30 mouse cellular contexts compared by ENCODE assay signal in the genomic region with DNA sequence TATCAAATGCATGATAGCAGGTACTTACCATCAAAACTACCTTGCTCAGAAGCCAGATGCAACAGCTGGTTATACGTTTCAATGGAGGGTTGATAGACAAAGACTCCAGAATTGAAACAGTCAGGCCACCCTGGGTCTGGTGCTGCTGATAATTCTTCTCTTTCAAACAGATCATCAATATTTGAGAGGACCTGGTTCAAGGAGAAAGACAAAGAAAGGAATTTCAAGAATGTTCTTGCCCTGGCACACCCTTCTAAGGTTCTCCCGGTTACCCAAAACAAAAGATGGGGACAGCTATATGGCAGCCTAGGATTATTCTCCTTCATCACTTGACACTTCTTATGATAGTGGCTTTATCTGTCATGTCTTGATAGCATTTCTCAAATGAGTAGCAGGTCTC. TPM values are rescaled to one million over a fixed set of nuclear protein-coding genes. Genes with fewer than 3 reads are reported as not detected.
DNase-seq lines count a peak whose midpoint lies in the region; ATAC-seq and TF ChIP-seq lines count a peak whose summit lies in the region.
"Had no signal": no experiment of that assay in that cellular context is flagged by ENCODE, and none has a peak within 500 bp of the region (broad histone marks: within the 10 kb centered on the region; RNA-seq: fewer than 3 reads in every experiment).

No protein-coding gene starts in this region.

- peak overlapping the region; percentile 87 for H3K27ac ChIP-seq in heart, embryonic 12.5 days (ENCODE audit: poor library complexity, severe bottlenecking)
- no peak overlapping the region for H3K27ac ChIP-seq in heart, adult 2 months
- H3K27ac ChIP-seq in heart, embryonic 15.5 days = peak overlapping the region; percentile 85
- H3K27ac ChIP-seq: embryonic facial prominence, embryonic 10.5 days; embryonic facial prominence, embryonic 13.5 days; forebrain, embryonic 12.5 days; forebrain, embryonic 15.5 days; hindbrain, embryonic 14.5 days; hindbrain, postnatal 0 days; kidney, postnatal 0 days had no signal

- no peaks in the 10 kb centered on the region for H3K27me3 ChIP-seq in heart, embryonic 12.5 days (replicated peaks)
- H3K27me3 ChIP-seq in heart, adult 2 months (ENCODE audit: control insufficient read depth, insufficient read depth, low read length) = no peaks in the 10 kb centered on the region
- H3K27me3 ChIP-seq in heart, embryonic 15.5 days = no peaks in the 10 kb centered on the region
- H3K27me3 ChIP-seq: embryonic facial prominence, embryonic 13.5 days; forebrain, embryonic 12.5 days; forebrain, embryonic 15.5 days; Patski had no signal

- no peak for TF ChIP-seq POLR2A in heart, adult 2 months (IDR thresholded peaks at IDR 0.05; ENCODE audit: insufficient read depth, low read depth, low read length)

- DNase-seq in heart, adult 11 months = peak; percentile 43
- DNase-seq in heart, adult 9 months (ENCODE audit: low spot score in 2 of 2) = no peak
- no peak for DNase-seq in heart, adult 2 months
- DNase-seq in heart, postnatal 10 days = no peak
- DNase-seq in ES-CJ7 (ENCODE audit: low read depth, low spot score) = peak; percentile 31
- no peak for DNase-seq in spleen, postnatal 36 days (ENCODE audit: low spot score in 2 of 2)
- DNase-seq: adrenal gland, adult 8-10 months; adrenal gland, postnatal 25 days; cerebellum, adult 11-12 months; cerebellum, adult 8-10 months; cerebellum, postnatal 10 days; cerebellum, postnatal 36 days; embryo, embryonic 11 days; gastrocnemius, postnatal 36 days; kidney, adult 2 months had no signal

- intact Hi-C loops in heart, adult 2 months (cut with DNase I) = loop anchor here (5.0 to 10.0 kb wide), 4 partner anchors 78 to 526 kb away; a partner anchor contains a TSS
- intact Hi-C loops in heart, postnatal 10 days (cut with DNase I) = loop anchor here (5.0 to 10.0 kb wide), 2 partner anchors 68 to 526 kb away; a partner anchor contains a TSS

- no peaks in the 10 kb centered on the region for H3K9me3 ChIP-seq in heart, embryonic 12.5 days (replicated peaks)
- no peaks in the 10 kb centered on the region for H3K9me3 ChIP-seq in heart, embryonic 15.5 days (replicated peaks)
- H3K9me3 ChIP-seq: embryonic facial prominence, embryonic 10.5 days; embryonic facial prominence, embryonic 13.5 days; forebrain, embryonic 12.5 days; forebrain, embryonic 15.5 days had no signal

- 39% methylated on average over 2 of the region's 2 CpGs for WGBS in heart, embryonic 12.5 days
- 74% methylated on average over 2 of the region's 2 CpGs for WGBS in heart, adult 2 months
- 36% methylated on average over 2 of the region's 2 CpGs for WGBS in heart, embryonic 15.5 days

- no peak for TF ChIP-seq EP300 in heart, adult 2 months (IDR thresholded peaks at IDR 0.05; ENCODE audit: insufficient read depth, low read depth, low read length)

- 0 out of 2 replicates have a peak overlapping the region, but pooled peaks have one; percentile 41 for H3K9ac ChIP-seq in heart, embryonic 12.5 days
- H3K9ac ChIP-seq in heart, adult 2 months (ENCODE audit: low read depth, low read length) = no peak overlapping the region
- H3K9ac ChIP-seq in heart, embryonic 15.5 days = no peak overlapping the region
- H3K9ac ChIP-seq: embryonic facial prominence, embryonic 13.5 days; forebrain, embryonic 12.5 days; forebrain, embryonic 15.5 days; hindbrain, embryonic 14.5 days had no signal

- H3K4me3 ChIP-seq in heart, embryonic 12.5 days = 0 out of 2 replicates have a peak overlapping the region, but pooled peaks have one; percentile 12
- no peak overlapping the region for H3K4me3 ChIP-seq in heart, adult 2 months
- H3K4me3 ChIP-seq in heart, embryonic 15.5 days = no peak overlapping the region
- H3K4me3 ChIP-seq: embryonic facial prominence, embryonic 10.5 days; embryonic facial prominence, embryonic 13.5 days; erythroblast, embryonic 14.5 days; forebrain, embryonic 12.5 days; forebrain, embryonic 15.5 days had no signal

- peaks cover 55% of the 10 kb centered on the region for H3K4me1 ChIP-seq in heart, embryonic 12.5 days (replicated peaks)
- H3K4me1 ChIP-seq in heart, adult 2 months (ENCODE audit: control insufficient read depth, insufficient read depth, low read length) = peaks cover 3% of the 10 kb centered on the region
- peaks cover 43% of the 10 kb centered on the region for H3K4me1 ChIP-seq in heart, embryonic 15.5 days (replicated peaks)

- H3K36me3 ChIP-seq in heart, embryonic 12.5 days = peaks cover 48% of the 10 kb centered on the region
- peaks cover 23% of the 10 kb centered on the region for H3K36me3 ChIP-seq in heart, adult 2 months (ENCODE audit: control insufficient read depth, insufficient read depth, low read length)
- peaks cover 31% of the 10 kb centered on the region for H3K36me3 ChIP-seq in heart, embryonic 15.5 days
- H3K36me3 ChIP-seq: forebrain, embryonic 12.5 days; G1E had no signal

- peaks cover 4% of the 10 kb centered on the region for H3K79me2 ChIP-seq in heart, adult 2 months (replicated peaks; ENCODE audit: control insufficient read depth, insufficient read depth, low read length)

- H3K4me2 ChIP-seq in heart, embryonic 12.5 days = peak overlapping the region; percentile 56
- H3K4me2 ChIP-seq in heart, embryonic 15.5 days = peak overlapping the region; percentile 7; the same call in 1 of the 2 replicates
- H3K4me2 ChIP-seq: embryonic facial prominence, embryonic 13.5 days; forebrain, embryonic 12.5 days; forebrain, embryonic 15.5 days; hindbrain, embryonic 14.5 days had no signal

- TF ChIP-seq CTCF in heart, adult 2 months (IDR thresholded peaks at IDR 0.05) = no peak

- ATAC-seq in heart, embryonic 12.5 days (ENCODE audit: insufficient number of reproducible peaks, low FRiP score) = no peak
- no peak for ATAC-seq in heart, embryonic 15.5 days (replicated peaks; ENCODE audit: insufficient number of reproducible peaks, insufficient read depth, low FRiP score, low read depth)
- ATAC-seq: activated CD4-positive, CD25-positive, alpha-beta regulatory T cell, adult 4 months; forebrain, embryonic 15.5 days; hindbrain, postnatal 0 days; inflammation-experienced regulatory T-cells, adult 6 months; intestine, embryonic 16.5 days; Patski had no signal

RNA-seq across cellular contexts. Expression of a gene that starts 4.6 kb away (rescaled TPM):
- polyA plus RNA-seq in heart, embryonic 12.5 days (2016; fragmentation: Nextera tagmentation; extraction: Ambion mirVana) = 687 and 707 TPM in 2 replicates
- total RNA-seq in heart, adult 2 months (2021) = 100 to 1,000 TPM; 145 to 161 TPM
- polyA plus RNA-seq in heart, adult 2 months (2012; rRNA removed) = 114 and 195 TPM in 2 replicates
- 463 and 501 TPM in 2 replicates for polyA plus RNA-seq in heart, embryonic 15.5 days (2015; fragmentation: Nextera tagmentation; extraction: Ambion mirVana)
- 100 to 1,000 TPM; 135 to 143 TPM for total RNA-seq in heart, postnatal 10 days (2021)
- total RNA-seq: G1E had no signal
- polyA plus RNA-seq: G1E had no signal

Comparison
In these comparisons a context has a peak if more than half of its experiments do, and no peak if none do; other contexts are left out.
1. DNase-seq: peak in heart, adult 11 months (single experiment) and ES-CJ7 (single experiment); none in heart, adult 9 months (0 of 2), heart, adult 2 months (0 of 2), heart, postnatal 10 days (0 of 2) and spleen, postnatal 36 days (0 of 2).